Mouse (Mus musculus) frontal cortex, postnatal 10 days (tissue): Measurements from ENCODE around the gene Dock10.

Experiments used
- DNase-seq, 2 experiments: peaks; one replicate each; pipeline ENCODE4 v3.0.0; 2022; ENCODE audit warnings: low spot score in 2 of 2, mixed read lengths in 1 of 2

The Dock10 gene

DNA sequence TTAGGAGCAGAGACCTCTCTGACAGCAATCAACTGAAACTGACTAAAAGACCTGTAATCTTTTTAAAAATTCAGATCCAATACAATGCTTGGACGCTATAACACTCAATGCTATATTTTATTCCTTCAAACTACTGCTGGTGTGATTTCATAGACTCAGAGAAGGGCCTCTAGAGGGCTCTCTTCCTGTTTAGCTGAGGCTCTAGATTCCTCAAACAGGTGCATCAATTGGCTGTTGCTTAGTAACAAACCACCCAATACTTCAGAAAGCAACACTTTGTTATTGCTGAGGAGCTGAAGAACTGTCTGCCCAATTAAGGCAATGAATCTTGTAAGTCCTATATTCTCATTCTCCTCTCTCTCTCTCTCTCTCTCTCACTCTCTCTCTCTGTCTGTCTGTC is 30.1 kb downstream of the Dock10 start:
- no peak for DNase-seq

DNA sequence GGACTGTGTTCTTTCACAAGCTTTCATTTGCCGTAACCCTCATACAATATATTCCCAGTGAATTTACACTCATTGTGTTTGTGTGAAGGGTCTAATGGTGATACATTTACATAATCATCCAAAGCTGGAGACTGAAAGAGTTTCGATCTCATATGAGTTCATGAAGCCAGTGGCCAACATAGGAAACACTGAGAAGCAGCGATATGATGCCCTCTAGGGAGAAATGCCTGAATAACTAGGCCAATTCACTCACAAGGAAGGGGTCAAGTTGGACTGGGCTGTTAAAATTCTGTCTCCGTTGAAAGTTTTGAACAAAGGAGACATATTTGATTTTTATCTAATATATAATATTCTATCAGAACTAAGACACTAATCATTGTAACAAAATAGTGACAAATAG is 30.9 kb downstream of the Dock10 start:
- DNase-seq = no peak

DNA sequence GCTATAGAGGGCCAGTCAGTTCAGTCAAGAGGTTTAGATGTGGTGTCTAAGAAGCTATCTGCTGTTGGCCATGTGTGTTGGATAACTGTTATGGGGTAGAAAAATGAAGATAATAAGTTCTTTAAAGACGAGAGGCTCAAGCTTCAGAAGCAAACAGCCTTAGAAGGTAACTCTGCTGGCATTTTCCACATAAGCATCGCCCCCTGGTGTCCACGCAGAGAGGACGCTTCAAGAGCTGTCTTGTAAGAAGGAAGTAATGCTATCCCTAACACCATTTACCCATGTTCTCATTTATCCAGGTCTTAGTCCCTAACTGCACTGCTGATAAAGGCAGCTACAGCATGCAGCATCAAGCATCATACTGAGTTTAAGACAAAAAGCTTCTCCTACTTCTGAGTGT is 35.7 kb downstream of the Dock10 start:
- peak; percentile 8 to 39 for DNase-seq

DNA sequence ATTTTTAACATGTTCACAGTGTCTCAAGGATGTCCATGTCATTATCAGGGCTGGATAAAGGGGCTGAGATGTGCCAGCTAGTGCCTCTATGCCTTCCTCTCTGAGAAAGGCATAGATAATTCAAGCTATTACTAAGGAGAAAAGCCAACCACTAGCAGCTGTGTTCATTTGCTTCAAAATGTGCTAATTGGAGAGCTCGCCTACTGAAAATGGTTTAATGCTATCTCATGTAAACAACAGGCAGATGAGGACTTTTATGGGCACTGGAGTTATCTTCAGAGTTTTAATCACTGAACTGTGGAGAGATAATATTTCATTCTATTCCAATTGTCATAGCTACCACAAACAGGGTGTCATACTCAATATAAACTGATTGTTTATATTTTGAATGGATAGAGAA is 36.3 kb downstream of the Dock10 start:
- DNase-seq = no peak

DNA sequence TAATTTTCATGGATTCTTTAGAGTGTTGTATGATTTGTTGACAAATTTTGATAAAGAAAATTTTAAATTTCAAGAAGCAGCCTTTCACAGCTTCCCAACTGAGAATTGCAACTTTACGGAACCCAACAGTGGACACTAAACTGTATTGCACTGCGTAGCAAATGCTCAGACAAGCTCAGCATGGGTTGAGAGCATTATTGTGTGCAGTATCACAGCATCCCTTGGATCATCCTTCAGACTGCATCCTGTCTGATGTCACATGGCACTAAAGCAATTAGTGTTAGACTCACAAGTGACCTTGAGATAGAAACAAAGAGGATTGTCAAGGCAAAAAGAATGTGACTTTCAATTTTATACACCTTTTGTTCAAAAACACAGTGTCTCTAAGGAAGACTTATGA is 37.1 kb downstream of the Dock10 start:
- DNase-seq = no peak

DNA sequence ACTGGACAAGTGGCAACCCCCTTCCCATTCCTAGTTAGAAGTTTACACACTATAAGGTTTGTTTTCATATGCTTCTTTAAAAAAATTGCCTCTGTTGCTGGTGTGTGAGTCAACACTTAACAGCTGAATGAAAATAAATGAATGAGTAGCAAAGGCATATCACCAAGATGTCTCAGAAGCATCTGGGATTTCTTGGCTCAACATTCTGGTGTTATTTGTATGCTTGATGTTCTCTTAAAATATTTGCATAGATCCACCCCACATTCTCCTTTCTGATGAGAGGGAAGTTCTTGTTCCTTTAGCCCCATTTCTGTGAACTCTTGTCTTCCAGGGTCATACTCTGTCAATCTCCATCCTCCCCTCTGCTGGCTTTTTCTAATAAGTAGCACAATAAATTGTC is 38.2 kb downstream of the Dock10 start:
- no peak for DNase-seq

DNA sequence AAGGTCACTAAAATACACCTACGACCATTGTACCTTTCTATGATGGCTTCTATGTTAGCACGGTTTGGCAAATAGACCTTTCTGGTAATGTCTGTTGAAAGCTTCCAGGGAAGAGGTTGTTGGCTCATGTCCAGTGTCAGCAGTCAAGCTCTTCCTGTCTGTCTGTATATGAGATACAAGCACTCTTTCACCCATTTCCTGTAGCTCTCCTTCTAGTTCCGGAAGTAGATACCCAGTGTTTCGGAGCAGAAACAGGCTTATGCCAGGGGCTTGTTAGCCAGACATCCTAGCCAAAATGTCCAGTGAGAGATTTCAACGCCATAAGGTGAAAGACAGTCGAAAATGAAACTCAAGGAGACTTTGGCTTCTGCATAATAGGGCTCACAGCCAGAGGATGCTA is 38.9 kb downstream of the Dock10 start:
- no peak for DNase-seq

DNA sequence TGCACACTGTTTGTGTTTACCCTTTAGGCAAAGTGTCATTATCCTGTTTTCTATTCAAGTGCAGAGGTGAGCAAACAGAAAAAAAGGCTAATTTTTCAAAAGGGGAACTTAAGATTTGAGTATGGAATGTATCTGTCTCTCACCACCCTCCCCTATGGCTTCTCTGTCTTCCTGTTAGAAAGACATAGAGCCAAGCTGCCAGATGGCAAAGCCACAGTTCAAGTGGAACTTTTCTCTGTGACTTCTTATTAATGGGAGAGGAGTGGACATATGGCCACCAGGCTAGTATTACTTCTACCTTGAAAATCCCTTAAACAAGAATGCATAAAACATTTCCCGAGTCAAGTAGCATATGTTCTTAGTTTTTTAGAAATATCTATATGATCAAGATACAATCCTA is 39.7 kb downstream of the Dock10 start:
- no peak for DNase-seq

DNA sequence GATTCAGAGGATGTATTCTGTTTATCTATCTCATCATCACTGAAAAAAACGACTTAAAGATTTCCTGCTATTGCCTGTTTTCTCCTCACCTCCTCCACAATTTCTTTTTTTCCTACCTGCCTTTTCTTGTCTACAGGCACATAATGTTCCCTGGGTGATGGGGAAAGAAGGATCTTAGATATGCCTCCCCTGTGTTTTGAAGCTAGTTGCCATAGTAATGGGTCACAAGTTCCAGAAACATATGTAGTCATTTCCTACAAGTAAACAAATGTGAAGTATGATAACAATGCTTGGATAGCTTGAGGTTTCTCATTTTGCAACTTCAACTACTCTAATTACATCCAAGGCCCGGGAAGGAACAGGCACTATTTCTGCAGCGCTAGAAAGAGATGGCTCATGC is 42.4 kb downstream of the Dock10 start:
- DNase-seq = no peak

DNA sequence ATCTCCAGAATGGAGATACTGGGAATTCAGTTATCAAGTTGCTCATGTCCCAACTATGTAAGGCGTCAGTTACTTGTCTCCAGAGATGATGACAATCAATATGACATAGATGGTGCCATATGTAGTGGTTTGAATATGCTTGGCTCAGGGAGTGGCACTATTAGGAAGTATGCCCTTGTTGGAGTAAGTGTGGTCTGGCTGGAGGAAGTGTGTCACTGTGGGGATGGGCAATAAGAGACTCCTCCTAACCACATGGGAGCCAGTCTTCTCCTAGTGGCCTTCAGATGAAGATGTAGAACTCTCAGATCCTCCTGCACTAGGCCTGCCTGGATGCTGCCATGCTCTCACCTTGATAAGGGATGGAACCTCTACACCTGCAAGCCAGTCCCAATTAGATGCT is 44.4 kb downstream of the Dock10 start:
- DNase-seq = no peak

DNA sequence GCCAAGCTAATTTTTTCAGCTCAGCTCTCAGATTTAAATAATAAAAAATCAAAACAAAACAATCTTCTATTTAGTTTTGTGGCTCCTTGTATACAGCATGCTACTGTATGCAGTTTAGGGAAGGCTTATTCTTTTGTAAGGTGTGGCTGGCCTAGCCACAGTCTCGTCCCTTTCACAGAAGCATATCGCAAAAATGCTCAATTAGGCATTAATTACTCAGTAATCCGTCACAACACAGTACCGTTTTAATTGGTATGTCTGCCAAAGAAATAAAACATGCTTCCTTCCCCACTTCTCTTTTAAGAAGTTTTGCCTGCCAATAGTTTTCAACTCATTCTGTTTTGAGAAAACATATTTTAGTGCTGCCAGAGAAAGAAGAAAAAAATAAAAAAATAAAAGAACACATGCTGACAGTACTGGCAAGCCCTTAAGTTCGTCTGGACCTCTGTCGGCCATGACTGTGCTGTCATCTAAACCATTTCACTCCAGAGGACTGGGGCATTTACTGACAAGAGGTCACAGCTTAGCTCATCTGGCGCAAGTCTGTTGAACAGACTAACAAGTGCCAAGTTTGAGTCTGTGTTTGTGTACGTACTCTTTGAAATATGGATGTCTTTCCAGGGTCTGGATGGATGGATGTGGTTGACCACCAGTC is 47.6 kb downstream of the Dock10 start:
- no peak for DNase-seq

DNA sequence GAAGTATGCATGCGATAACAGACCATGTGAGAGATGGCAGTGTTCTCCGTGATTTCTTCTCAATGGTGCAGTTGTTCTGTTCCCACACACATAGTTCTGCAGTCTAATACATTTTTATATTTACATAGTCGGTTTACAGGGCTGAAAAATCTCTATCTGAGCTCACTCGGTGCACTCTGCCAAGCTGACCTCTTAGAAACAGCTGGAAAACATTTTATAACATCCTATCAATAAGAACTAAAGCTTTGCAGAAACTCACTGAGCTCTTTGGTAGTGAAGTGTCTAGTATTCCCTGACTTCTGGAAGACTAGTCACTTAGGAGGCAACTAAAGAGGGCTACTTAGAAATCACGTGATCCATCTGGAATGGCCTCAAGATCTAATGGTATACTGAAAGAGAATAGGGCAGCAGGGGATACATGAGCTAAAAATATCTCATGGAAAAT is 48.2 kb downstream of the Dock10 start:
- no peak for DNase-seq

DNA sequence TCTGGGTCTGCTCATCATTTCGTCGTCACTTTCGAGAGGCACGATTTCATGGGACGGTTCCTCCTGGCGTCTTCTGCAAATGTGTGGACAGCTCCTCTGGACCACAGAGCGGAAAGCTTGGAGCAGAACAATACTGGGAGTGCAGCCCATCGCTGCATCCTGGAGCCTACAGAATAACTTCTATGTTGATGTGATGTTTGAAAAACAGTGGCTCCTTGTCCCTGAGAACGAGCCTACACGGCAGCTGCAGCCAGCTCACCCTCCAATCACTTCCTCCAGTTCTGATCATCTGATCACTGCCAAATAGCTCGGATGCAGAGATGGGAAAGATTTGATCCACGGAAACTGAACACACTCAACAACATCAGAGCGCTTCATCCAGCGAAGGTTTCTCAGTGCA is 49.0 kb downstream of the Dock10 start:
- peak; percentile 9 to 16 for DNase-seq

DNA sequence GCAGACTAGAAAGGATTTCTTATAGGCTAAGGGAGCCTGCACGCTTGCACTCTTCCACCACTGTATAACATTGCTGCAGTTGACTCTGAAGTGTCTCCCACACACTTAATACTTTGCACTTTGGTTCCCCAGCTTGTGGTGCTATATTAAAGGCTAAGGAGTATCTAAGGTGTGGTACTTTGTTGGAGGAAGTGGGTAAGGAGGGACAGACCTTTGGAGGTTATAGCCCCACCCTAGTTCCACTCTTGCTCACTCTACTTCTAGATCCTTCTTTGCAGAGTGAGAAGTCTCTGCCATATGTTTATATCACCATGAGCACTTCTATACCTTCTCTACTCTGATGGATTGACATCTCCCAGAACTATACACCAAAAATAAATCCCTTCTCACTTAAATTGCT is 55.0 kb downstream of the Dock10 start:
- DNase-seq = no peak

DNA sequence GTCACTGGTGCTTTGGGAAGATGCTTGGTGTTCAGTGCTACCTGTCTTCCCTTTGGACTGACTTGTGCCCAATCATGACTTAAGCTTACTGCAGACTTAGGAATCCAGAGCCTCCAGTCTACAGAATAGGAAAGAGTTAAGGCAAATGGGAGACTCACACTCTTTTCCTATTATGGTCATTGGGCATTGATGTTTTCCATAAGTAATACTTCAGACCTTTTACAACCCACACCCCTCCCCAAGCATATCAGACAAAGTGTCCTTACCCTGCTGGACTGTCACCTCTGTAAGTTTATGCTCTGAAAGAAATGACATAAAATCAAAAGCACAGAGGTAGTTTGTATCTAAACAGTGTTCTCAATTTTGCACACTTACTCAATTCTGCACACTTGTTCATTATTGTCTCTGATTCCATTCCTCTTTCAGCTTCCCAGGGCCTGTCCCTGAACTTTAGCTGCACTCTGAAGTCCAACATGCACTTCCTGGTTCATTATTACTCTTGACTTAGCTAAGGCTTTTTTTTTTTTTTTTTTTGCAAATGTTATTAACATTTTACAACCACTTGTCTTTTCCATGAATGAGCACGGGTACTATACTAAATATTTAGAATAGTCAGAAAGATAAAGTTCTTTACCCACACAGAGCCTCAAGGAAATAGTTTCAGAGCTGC is 82.2 kb downstream of the Dock10 start:
- DNase-seq = no peak

DNA sequence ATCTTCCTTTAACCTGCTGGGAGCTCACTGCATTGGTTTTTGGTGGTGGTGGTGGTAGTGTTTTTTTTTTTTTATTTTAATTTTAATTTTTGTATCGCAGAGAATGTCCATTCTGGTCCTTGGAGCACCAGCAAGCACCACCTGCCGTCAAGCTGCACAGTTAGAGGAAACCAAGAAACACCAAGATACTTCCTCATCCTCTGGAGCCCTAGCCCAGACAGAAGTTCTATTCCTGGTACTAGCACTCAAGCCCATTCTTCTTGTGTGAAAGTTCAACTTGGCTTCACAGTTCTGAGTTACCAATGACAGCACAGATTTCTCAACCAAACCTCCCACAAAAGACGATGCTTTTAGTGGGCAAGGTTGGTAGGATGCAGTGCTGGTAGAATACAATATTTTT is 86.6 kb downstream of the Dock10 start:
- DNase-seq = no peak

DNA sequence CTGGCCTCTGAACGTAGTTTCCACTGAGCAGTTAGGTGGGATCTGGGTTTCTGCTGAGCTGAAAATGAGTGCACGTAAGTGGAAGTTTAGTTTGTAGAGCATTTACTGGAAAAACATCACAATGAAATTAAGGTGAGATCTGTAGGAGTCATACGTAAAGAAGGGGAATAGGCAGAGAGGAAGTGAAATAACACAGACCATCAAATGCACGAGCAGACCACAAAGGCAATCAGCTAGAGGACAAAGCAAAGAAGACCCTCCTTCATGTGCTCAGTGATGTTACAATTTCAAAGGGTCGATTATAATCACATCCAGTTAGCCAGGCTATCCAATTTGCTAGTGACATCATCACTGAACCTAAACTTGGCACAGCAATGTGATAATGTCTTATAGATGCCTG is 87.3 kb downstream of the Dock10 start:
- DNase-seq = no peak

DNA sequence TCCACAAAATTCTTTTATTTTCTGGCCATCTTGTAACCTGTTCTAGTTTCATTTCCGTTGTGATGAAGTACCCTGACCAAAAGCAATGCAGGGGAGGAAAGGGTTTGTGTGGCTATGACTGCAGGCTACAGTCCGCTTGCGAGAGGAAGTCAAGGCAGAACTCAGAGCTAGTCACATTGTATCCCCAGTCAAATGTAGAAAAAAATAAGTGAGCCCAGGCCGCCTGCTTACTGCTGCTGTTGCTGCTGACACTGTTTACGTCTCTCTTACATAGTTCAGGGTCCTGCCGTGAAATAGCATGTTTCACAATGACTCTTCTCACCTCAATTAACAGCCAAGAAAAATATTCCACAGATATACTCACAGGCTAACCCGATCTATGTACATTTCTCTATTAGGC is 87.9 kb downstream of the Dock10 start:
- no peak for DNase-seq

DNA sequence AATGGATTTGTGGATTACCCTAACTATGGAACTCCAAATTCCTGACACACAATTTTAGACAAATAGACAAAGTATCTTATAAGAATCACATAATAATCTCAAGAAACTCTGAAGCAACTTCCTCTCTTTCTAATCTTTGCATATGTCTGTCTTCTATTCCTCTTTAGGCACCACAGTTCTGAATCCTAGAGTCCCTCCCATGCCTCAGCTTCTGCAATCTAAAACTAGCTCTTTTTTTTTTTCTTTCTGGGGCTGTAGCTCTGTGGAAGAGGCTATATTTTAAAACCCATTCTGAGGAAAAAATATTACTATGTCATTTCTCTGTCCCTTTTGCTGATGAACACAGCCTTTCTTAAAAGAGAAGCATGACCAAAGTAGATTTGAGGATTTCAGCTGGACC is 92.6 kb downstream of the Dock10 start:
- DNase-seq = no peak

DNA sequence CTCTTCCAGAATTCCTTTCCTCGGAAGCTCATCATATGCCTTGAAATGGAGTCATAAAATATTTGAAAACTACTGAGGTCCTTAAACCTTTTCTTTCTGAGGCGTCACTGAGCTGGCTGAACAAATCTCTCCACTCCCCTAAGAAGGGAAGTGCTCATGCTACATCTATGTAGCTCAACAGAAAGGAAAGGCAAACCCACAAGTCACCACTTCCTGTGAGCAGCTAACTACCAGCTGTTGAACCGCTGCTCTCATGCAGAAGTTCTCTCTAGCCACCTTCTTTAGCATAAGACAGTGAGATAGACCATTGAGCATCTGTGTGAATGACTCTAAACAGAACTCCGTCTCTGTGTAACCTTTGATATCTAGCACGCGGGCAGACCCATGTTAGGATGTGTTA is 93.2 kb downstream of the Dock10 start:
- DNase-seq = no peak

DNA sequence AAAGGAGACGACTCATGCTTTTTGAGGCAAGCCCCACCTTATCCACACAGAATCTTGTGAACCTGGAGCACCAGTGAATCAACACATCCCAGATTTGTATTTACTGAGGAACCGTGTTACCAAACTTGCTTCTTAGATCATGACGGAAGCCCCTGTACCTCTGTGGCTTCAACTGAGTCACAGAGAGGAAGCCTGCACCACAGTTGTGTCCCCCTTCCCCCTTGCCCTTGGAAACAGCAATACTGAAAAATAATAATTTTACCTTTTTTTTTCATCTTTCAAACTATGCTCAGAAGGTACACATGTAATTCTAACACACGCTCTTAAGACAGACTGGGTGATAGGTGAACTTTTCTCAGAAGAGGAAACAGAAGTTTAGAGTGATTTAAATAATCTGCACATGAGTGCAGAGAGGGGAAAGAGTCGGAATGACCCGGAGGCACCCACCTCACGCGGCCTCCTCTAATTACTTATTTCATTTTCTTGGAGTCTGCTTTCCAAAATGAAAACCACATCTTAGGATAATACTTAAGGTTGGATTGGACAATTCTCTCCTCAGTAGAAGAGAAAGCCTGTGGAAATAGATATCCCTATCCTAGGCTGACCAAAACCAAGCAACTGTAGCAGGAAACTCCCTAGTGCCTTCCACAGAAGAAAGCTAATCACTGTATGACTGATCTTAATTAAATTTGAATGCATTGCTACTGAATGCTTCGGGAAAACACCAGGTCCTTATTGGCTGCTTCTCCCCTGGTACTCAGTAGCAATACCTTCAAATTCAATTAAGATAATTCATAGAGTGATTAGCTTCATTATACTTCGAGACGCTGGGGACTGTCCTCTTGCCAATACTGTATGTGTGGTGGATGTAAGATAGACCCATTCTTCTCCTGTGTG is 96.6 kb downstream of the Dock10 start:
- DNase-seq = no peak

DNA sequence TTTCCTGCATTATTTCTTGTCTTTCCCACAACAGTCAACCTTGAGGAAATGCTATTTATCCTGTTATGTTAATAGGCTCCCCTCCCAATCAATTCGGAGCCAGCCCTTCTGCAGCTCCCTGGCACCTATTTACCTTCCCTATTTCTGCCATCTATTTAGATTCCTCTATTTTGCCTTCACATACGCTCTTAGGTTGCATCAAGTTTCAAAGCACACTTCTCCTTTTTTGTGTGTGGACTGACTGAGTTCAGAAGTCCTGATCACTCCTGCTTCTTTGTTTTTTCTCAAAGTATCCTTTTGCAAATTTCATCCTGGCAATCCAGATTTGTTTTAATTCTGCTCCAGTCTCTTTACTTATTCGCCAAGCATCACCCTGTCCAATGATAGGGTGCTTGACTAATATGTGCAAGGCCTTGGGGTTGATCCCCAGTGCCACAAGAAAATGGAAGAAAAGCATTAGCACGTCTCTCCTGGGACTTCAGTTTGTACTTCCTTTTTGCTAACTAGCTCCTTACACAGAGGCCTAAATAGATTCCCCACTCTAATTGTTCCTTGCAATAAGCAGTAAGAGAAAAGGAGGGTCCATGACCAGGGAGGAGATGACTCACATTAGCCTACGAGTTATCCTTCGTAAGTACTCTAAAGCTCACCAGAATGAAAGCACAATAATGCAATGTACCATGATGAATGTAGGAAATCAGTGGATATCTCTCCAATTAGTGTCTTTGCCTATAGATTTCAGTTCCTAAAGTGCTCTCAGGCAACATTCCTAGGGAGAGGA is 98.7 kb downstream of the Dock10 start:
- no peak for DNase-seq
